Mouse (Mus musculus): ENCODE results near the gene Kirrel. TPM values are rescaled to one million over a fixed set of nuclear protein-coding genes. Genes with fewer than 3 reads are reported as not detected.

Gene Kirrel
- total and polyA plus RNA-seq, 3 experiments = not detected

DNA sequence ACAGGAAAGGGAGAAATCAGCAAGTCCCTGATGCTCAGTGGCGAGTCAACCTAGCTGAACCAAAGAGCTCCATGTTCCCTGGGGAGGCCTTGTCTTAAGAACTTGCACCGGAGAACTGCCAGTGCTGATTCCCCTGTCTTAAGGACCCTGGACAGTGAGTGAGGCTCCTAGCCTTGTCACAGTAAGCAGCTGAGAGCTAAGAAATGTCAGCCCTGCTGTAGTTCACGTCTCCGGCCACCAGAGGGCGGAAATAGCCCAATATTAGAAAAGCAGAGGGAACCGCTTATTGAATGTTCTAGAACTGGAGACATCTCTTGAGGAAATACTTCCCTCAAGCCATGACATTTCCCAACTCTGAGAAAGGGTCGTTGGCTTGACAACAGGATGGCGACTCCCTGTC is 141.2 kb downstream of the Kirrel start:
- TF ChIP-seq ZNF384 (IDR thresholded peaks at IDR 0.05; ENCODE audit: low read depth, low read length) (no peak), TCF12 (IDR thresholded peaks at IDR 0.05; ENCODE audit: low read depth, low read length) (no peak), ETS1 (conservative IDR thresholded peaks at IDR 0.05; ENCODE audit: low read depth, low read length) (no peak), POLR2A (IDR thresholded peaks at IDR 0.05; ENCODE audit: low read depth, low read length) (no peak), ELF1 (IDR thresholded peaks at IDR 0.05; ENCODE audit: low read depth, low read length) (no peak; the same call in 1 of the 2 replicates), ZMIZ1 (IDR thresholded peaks at IDR 0.05; ENCODE audit: low read depth, low read length) (no peak), RCOR1 (conservative IDR thresholded peaks at IDR 0.05; ENCODE audit: low read depth, low read length) (no peak), BHLHE40 (IDR thresholded peaks at IDR 0.05; ENCODE audit: low read depth, low read length) (no peak), GABPA (IDR thresholded peaks at IDR 0.05; ENCODE audit: insufficient replicate concordance, low read depth, low read length) (no peak), JUN (IDR thresholded peaks at IDR 0.05; ENCODE audit: insufficient read depth, low read depth, low read length) (no peak), HCFC1 (IDR thresholded peaks at IDR 0.05; ENCODE audit: low read depth, low read length) (no peak), ZC3H11A (IDR thresholded peaks at IDR 0.05; ENCODE audit: low read depth, low read length) (no peak), MAZ (IDR thresholded peaks at IDR 0.05; ENCODE audit: low read depth, low read length) (no peak), NELFE (IDR thresholded peaks at IDR 0.05; ENCODE audit: low read depth, low read length) (no peak; the same call in 1 of the 2 replicates), EP300 (IDR thresholded peaks at IDR 0.05; ENCODE audit: low read length) (no peak), MAX (IDR thresholded peaks at IDR 0.05; ENCODE audit: low read length) (no peak), KAT2A (IDR thresholded peaks at IDR 0.05; ENCODE audit: insufficient replicate concordance, low read length) (no peak), MYC (IDR thresholded peaks at IDR 0.05; ENCODE audit: low read depth, low read length) (no peak), MXI1 (IDR thresholded peaks at IDR 0.05; ENCODE audit: low read depth, low read length) (no peak), NRF1 (IDR thresholded peaks at IDR 0.05; ENCODE audit: low read depth, low read length) (no peak), UBTF (IDR thresholded peaks at IDR 0.05; ENCODE audit: low read depth, low read length) (no peak), TBP (conservative IDR thresholded peaks at IDR 0.05; ENCODE audit: low read depth, low read length) (no peak), SIN3A (IDR thresholded peaks at IDR 0.05; ENCODE audit: low read length) (peak; percentile 58), MAFK (IDR thresholded peaks at IDR 0.05; ENCODE audit: insufficient replicate concordance, low read length) (no peak), CTCF (conservative IDR thresholded peaks at IDR 0.05 in 1 of 2, IDR thresholded peaks at IDR 0.05 in 1 of 2; ENCODE audit: low read depth in 2 of 2, low read length in 2 of 2) (peak; percentile 94 to 96), USF2 (conservative IDR thresholded peaks at IDR 0.05; ENCODE audit: low read depth, low read length) (no peak), ZKSCAN1 (IDR thresholded peaks at IDR 0.05; ENCODE audit: borderline replicate concordance, low read depth, low read length) (no peak), E2F4 (IDR thresholded peaks at IDR 0.05; ENCODE audit: insufficient replicate concordance, low read depth, low read length) (no peak), CHD1 (IDR thresholded peaks at IDR 0.05; ENCODE audit: low read depth, low read length) (no peak), POLR2AphosphoS2 (IDR thresholded peaks at IDR 0.05; ENCODE audit: low read depth, low read length) (no peak), IRF4 (IDR thresholded peaks at IDR 0.05; ENCODE audit: low read depth, low read length) (no peak), USF1 (IDR thresholded peaks at IDR 0.05; ENCODE audit: low read depth, low read length) (no peak), RAD21 (IDR thresholded peaks at IDR 0.05; ENCODE audit: low read depth, low read length) (peak; percentile 84), SMC3 (IDR thresholded peaks at IDR 0.05; ENCODE audit: low read depth, low read length) (peak; percentile 73), MEF2A (IDR thresholded peaks at IDR 0.05; ENCODE audit: borderline replicate concordance, low read depth, low read length) (no peak), PAX5 (IDR thresholded peaks at IDR 0.05; ENCODE audit: low read length) (no peak), CHD2 (IDR thresholded peaks at IDR 0.05; ENCODE audit: low read length) (no peak), JUND (conservative IDR thresholded peaks at IDR 0.05; ENCODE audit: low read depth, low read length) (peak; percentile 34; the same call in 1 of the 2 replicates)
- DNase-seq (ENCODE audit: extremely low read depth) = peak; percentile 79
- no peak overlapping the region for H3K4me2 ChIP-seq (ENCODE audit: insufficient read depth, low read depth, poor library complexity, severe bottlenecking)
- peaks cover 5% of the 10 kb centered on the region for H3K9me3 ChIP-seq (replicated peaks; ENCODE audit: low read length)
- H3K36me3 ChIP-seq (replicated peaks in 1 of 2; ENCODE audit: control insufficient read depth in 1 of 2, insufficient read depth in 1 of 2, low read length in 1 of 2) = no peaks in the 10 kb centered on the region
- H3K27ac ChIP-seq (ENCODE audit: insufficient read depth, low read depth) = no peak overlapping the region
- dilution Hi-C loops (cut with MboI; ENCODE audit: extremely low pct_ligation_motif_present, extremely low pct_unique_long_range_greater_than_20kb, low sequenced_read_pairs) (no loop called here), in situ Hi-C loops (cut with MboI; ENCODE audit: low pct_ligation_motif_present, low pct_unique_long_range_greater_than_20kb, low sequenced_read_pairs) (no loop called here)
- H3K27me3 ChIP-seq (replicated peaks) = no peaks in the 10 kb centered on the region
- H3K9ac ChIP-seq (ENCODE audit: insufficient read depth, low read depth) = no peak overlapping the region
- H3K79me2 ChIP-seq (replicated peaks; ENCODE audit: control insufficient read depth, extremely low read depth, insufficient read depth, poor library complexity, severe bottlenecking) = no peaks in the 10 kb centered on the region
- H3K4me1 ChIP-seq (ENCODE audit: control insufficient read depth in 1 of 2, insufficient read depth in 2 of 2) = peaks cover 0 to 18% of the 10 kb centered on the region in 2 experiments; a peak in 2 of 4 replicates
- H3K4me3 ChIP-seq (replicated peaks in 1 of 3; ENCODE audit: low read depth in 2 of 3, low read length in 2 of 3, poor library complexity in 1 of 3) = no peak overlapping the region
